Mouse (Mus musculus) urinary bladder, adult 18-20 months (tissue): ENCODE results near the gene Thap11.

ENCODE experiments used
- DNase-seq, 2 experiments: peaks; one replicate each; pipeline ENCODE4 v3.0.0; 2022; ENCODE audit warnings: low spot score in 2 of 2, mixed read lengths in 2 of 2

Thap11 gene

DNA sequence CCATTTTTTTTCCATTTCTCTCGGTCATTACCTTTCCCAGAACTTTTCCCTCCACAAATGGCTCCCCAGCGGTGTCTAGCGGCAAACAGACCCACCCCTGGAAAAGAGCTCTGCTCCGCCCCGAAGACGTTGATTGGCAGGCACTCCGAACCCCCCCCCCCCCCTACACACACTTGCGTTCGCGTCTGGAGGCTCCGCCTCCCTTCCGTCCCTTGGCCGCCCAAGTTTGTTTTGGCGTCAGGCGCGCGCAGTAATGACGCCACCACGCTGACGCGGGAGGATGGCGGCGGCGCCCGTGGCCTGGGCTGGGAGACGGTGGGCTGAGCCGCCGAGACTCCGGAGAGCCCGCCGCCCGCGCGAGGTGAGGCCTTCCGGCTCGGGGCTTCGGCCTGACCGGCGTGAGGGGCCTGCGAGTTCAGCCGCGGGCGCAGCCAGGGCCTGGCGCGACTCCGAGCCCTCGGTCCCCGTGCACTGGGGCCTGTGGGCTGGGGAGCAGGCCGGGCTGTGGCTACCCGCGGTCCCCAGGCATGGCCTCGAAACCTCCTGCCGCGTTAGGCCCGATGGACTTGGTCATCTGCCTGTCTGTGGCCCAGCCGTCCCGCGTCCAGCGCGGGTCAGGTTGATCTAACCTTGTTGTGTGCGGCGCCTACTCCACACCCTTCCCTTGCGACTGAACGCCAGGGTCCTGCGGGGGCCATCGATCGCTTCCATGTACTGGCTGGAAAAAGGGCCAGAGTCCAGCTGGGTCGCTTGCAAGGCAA, 45.4 kb downstream of the Thap11 start, which contains the start of gene Pskh1:
Pskh1 (plus strand) TSS at position 262 of the 761 bp plus-strand sequence.
- DNase-seq, result peak; percentile 87 to 92

DNA sequence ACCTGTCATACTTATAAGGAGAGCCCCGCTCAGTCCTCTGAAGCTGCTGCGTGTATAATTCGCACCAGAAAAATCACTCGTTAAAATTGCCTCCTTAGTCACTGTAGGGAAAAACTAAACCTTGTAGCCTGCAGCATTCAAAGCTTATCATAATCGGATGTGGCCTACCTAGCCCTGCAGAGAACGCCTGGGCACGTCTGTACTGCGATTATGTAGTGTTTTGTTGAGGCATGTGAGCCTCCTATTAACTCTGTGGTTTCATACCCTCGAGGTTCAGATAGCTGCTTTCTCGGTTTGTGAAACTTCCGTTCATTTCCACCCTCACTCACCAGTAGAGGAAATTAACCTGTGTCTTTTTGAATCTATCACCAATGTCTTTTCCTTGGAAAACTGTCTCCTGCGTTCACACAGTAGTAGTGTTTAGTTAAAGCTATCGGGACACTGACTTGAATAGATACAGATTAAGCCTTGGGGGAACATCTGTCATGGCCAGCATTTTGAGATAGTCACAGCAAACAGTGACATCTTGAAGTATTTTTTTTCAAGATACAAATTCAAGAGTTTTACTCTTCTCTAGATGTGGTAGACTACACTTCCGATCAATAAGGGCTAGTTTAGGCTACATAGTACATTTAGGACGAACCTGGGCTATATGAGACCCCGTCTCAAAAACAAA, 46.1 kb downstream of the Thap11 start:
- peak in 1 of 2 experiments; percentile 18 for DNase-seq
